Mouse (Mus musculus) embryonic fibroblast, embryonic 13.5 days (primary cell): ENCODE results near the gene Aco2.
"Not testable (repeated sequence)": the region's sequence is repeated elsewhere in the genome, so short reads cannot be mapped to it uniquely, and the experiment has no call there.

ENCODE experiments used
- CTCF ChIP-seq: IDR thresholded peaks from 2 replicates; pipeline ENCODE4 v1.5.1; 2011; ENCODE audit warnings: mild to moderate bottlenecking, control low read depth, low read length, moderate library complexity, borderline replicate concordance; ENCODE audit not compliant: insufficient read depth
- POLR2A ChIP-seq: IDR thresholded peaks from 2 replicates; pipeline ENCODE4 v1.6.1; 2011; ENCODE audit warnings: low read depth, mild to moderate bottlenecking, control low read depth, low read length, moderate library complexity

GRCm38 (mm10) chr15:81908767-81909166, 36.7 kb downstream of the Aco2 start:
- not testable (repeated sequence) for TF ChIP-seq CTCF, POLR2A
